Mouse (Mus musculus) midbrain, embryonic 15.5 days (tissue): ENCODE results near the gene Mgst3. TPM values are rescaled to one million over a fixed set of nuclear protein-coding genes. Genes with fewer than 3 reads are reported as not detected.

Experiments used
- ATAC-seq: fragments of 200-750 bp; cut with Nextera tagmentation; replicated peaks from 2 replicates; pipeline ENCODE4 v1.8.0; 2017; ENCODE audit warnings: moderate TSS enrichment
- H3K27ac ChIP-seq: fragments of 300-500 bp; sonication (generic); 2 replicates; pipeline ENCODE4 v1.5.1; 2015; ENCODE audit warnings: mild to moderate bottlenecking, inconsistent platforms
- H3K27me3 ChIP-seq: fragments of 300-500 bp; sonication (generic); replicated peaks from 2 replicates; pipeline ENCODE4 v1.6.1; 2015; ENCODE audit warnings: inconsistent platforms
- H3K36me3 ChIP-seq: fragments of 300-500 bp; sonication (generic); replicated peaks from 2 replicates; pipeline ENCODE4 v1.6.1; 2015; ENCODE audit warnings: inconsistent platforms
- H3K4me1 ChIP-seq: fragments of 300-500 bp; sonication (generic); 2 replicates; pipeline ENCODE4 v1.6.1; 2015; ENCODE audit warnings: inconsistent platforms
- H3K4me2 ChIP-seq: fragments of 300-500 bp; sonication (generic); 2 replicates; pipeline ENCODE4 v1.6.1; 2015; ENCODE audit warnings: inconsistent platforms, mild to moderate bottlenecking, moderate library complexity
- H3K4me3 ChIP-seq: fragments of 300-500 bp; sonication (generic); 2 replicates; pipeline ENCODE4 v1.5.1; 2015; ENCODE audit warnings: mild to moderate bottlenecking, inconsistent platforms
- H3K9ac ChIP-seq: fragments of 300-500 bp; sonication (generic); 2 replicates; pipeline ENCODE4 v1.6.1; 2015; ENCODE audit warnings: mild to moderate bottlenecking, inconsistent platforms
- H3K9me3 ChIP-seq: fragments of 300-500 bp; sonication (generic); 2 replicates; pipeline ENCODE4 v1.6.1; 2016; ENCODE audit warnings: inconsistent platforms
- WGBS: fragments of 180-500 bp; shearing (Covaris S2); methylation state at CpG from one replicate; pipeline ENCODE4 v1.1.7; 2015; ENCODE audit warnings: mixed read lengths; 5-methylcytosine and 5-hydroxymethylcytosine counted together
- polyA plus RNA-seq: library from polyadenylated mRNA; unstranded; fragments of >200 nt; fragmentation: Nextera tagmentation; extraction: Ambion mirVana; gene quantifications from 2 replicates; pipeline ENCODE4 v1.2.1, GENCODE M21; 2015

The Mgst3 gene
- polyA plus RNA-seq, 1 experiment from 2014 or later: 138 TPM

DNA sequence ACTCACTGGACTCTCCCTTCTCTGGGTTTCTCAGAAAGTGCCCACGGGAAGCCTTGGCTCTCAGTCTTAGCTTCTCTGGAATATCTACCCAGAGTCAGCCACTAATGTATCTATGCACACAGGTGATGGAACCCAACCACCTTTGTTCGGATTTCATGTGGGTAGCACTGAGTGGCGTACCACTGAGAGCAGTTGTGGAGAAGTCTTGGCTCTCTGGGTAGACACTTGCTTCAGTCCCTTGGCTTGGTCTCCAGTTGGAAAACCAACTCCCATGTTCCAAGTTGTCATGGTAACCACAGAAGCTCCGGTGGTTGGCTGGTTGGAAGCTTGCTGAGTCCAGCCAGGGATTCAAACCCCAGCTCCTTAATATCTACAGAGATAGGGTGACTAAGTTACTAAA is 16.0 kb upstream of the Mgst3 start:
- 81% methylated on average over 4 of the region's 4 CpGs for whole genome bisulfite sequencing
- no peak for ATAC-seq
- no peak overlapping the region for H3K9ac ChIP-seq
- H3K4me1 ChIP-seq: no peaks in the 10 kb centered on the region
- no peaks in the 10 kb centered on the region for H3K36me3 ChIP-seq
- H3K4me3 ChIP-seq: no peak overlapping the region
- no peak overlapping the region for H3K4me2 ChIP-seq
- no peaks in the 10 kb centered on the region; the same call in 1 of the 2 replicates for H3K27me3 ChIP-seq
- no peaks in the 10 kb centered on the region for H3K9me3 ChIP-seq
- no peak overlapping the region for H3K27ac ChIP-seq

GRCm38 (mm10) chr1:167405237-167405636 is 11.6 kb upstream of the Mgst3 start:
- H3K4me1 ChIP-seq: no peaks in the 10 kb centered on the region
- no peaks in the 10 kb centered on the region for H3K9me3 ChIP-seq
- H3K36me3 ChIP-seq: no peaks in the 10 kb centered on the region
- no peak overlapping the region for H3K27ac ChIP-seq
- H3K4me3 ChIP-seq: no peak overlapping the region
- H3K27me3 ChIP-seq: no peaks in the 10 kb centered on the region; the same call in 1 of the 2 replicates
- no peak overlapping the region for H3K4me2 ChIP-seq
- ATAC-seq: no peak
- 85% methylated on average over 4 of the region's 4 CpGs for WGBS
- no peak overlapping the region for H3K9ac ChIP-seq

- H3K9me3 ChIP-seq: no peaks in the 10 kb centered on the region
These were observed 360 bp downstream of the Mgst3 start for GRCm38 (mm10) chr1:167393281-167393680.

DNA sequence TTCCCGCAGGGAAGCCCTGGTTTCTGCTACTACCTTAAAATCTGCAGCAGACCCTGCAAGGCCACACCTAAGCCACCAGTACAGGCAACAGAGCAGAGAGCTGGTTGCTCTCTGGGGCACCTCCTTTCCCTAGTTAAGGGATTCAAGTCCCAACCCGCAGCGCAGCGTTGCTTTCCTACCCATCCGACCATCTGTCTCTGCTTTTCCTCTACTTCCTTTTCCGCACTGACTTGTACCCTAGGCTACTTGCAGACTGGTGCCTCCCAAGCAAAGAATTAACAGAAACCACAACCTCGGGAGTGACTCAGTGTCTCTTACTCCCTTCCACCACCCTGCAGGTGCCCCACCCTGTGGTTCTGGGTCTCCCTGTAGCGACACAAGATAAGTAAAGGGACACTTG is 954 bp downstream of the Mgst3 start:
- no peaks in the 10 kb centered on the region for H3K9me3 ChIP-seq
- peak overlapping the region; percentile 15; the same call in 1 of the 2 replicates for H3K27ac ChIP-seq
- H3K4me3 ChIP-seq: peak overlapping the region; percentile 88
- WGBS: 16% methylated on average over 8 of the region's 8 CpGs
- peak overlapping the region; percentile 83 for H3K4me2 ChIP-seq
- no peaks in the 10 kb centered on the region for H3K36me3 ChIP-seq
- peaks cover 9% of the 10 kb centered on the region; the same call in 1 of the 2 replicates for H3K27me3 ChIP-seq
- peak overlapping the region; percentile 63 for H3K9ac ChIP-seq
- ATAC-seq: no peak
- H3K4me1 ChIP-seq: peaks cover 19% of the 10 kb centered on the region

More at GRCm38 (mm10) chr1:167393281-167393680, 360 bp downstream of the Mgst3 start:
- H3K27ac ChIP-seq: peak overlapping the region; percentile 87
- peak overlapping the region; percentile 63 for H3K9ac ChIP-seq
- ATAC-seq: peak; percentile 79
- H3K4me2 ChIP-seq: peak overlapping the region; percentile 83
- peaks cover 19% of the 10 kb centered on the region for H3K4me1 ChIP-seq
- H3K4me3 ChIP-seq: peak overlapping the region; percentile 88
- peaks cover 9% of the 10 kb centered on the region; the same call in 1 of the 2 replicates for H3K27me3 ChIP-seq
- H3K36me3 ChIP-seq: no peaks in the 10 kb centered on the region
- under 1% methylated on average over 15 of the region's 15 CpGs for WGBS

GRCm38 (mm10) chr1:167392031-167392640 is 1.5 kb downstream of the Mgst3 start:
- no peaks in the 10 kb centered on the region for H3K9me3 ChIP-seq
- no peaks in the 10 kb centered on the region for H3K36me3 ChIP-seq
- 62% methylated on average over 2 of the region's 2 CpGs for WGBS
- no peak for ATAC-seq
- H3K4me2 ChIP-seq: peak overlapping the region; percentile 83
- H3K27ac ChIP-seq: no peak overlapping the region
- peaks cover 19% of the 10 kb centered on the region for H3K4me1 ChIP-seq
- peak overlapping the region; percentile 88 for H3K4me3 ChIP-seq
- peaks cover 9% of the 10 kb centered on the region; the same call in 1 of the 2 replicates for H3K27me3 ChIP-seq
- H3K9ac ChIP-seq: peak overlapping the region; percentile 63

DNA sequence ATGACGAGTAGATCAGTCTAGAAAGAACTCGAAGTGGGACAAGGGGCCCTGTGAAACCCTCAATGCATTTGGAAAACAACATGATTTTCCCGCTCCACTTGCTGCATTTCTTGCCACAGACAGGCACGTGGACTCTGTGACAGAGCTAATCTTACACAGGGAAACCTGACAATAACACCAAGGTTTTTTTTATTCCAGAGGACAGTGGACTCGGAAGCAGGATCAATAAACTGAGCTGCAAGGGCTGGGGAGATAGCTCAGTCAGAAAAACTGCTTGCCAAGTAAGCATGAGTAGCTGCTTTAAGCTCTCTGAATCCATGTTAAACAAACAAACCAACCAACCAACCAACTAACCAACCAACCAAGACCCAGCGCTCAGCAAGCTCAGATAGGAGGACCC is 2.4 kb downstream of the Mgst3 start:
- 78% methylated on average over 6 of the region's 6 CpGs for WGBS
- ATAC-seq: no peak
- Histone ChIP-seq H3K4me1 (peaks cover 19% of the 10 kb centered on the region), H3K4me3 (no peak overlapping the region), H3K9ac (no peak overlapping the region), H3K36me3 (no peaks in the 10 kb centered on the region), H3K27me3 (peaks cover 9% of the 10 kb centered on the region; the same call in 1 of the 2 replicates), H3K4me2 (no peak overlapping the region), H3K27ac (no peak overlapping the region), H3K9me3 (no peaks in the 10 kb centered on the region)

DNA sequence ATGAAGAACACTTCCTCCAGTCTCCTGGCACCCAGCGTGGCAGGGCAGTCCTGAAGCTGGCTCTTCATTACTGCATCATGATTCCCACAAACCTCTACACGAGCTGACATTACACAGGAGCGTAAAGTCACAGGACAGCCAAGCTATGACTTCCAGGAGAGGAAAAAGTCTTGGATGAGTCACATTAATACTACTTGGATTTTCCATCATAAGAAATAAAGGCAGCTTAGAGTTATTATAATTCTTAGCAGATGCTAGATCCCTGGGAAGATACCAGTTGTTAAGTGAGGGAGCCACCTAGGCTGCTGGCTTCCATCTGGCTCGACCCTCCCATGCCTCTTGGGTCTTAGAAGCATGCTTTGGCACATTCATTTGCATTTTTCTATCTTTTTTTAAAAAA is 3.3 kb downstream of the Mgst3 start:
- Histone ChIP-seq H3K27me3 (peaks cover 4% of the 10 kb centered on the region; the same call in 1 of the 2 replicates), H3K9ac (no peak overlapping the region), H3K4me1 (peaks cover 19% of the 10 kb centered on the region), H3K4me2 (no peak overlapping the region), H3K27ac (no peak overlapping the region), H3K9me3 (no peaks in the 10 kb centered on the region), H3K4me3 (no peak overlapping the region), H3K36me3 (no peaks in the 10 kb centered on the region)
- no peak for ATAC-seq
- WGBS: 74% methylated on average over 4 of the region's 4 CpGs

DNA sequence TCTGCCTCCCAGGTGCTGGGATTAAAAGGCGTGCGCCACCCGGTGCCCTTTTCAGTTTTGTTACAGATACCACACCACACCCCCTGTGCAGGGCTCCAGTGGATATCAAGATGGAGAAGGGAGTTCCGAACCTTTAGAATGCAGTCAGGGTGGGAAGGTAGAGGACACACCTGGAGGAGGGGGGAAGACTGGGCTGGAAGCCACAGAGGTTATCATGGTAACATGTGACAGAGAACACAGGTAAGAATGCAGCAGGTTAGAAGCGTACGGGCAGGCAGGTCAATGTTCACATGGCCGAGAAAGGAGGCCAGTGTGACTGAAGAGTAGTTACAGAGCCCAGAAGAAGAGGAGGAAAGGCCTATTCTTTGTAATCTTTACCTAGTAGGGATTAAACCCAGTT is 4.1 kb downstream of the Mgst3 start:
- H3K36me3 ChIP-seq: no peaks in the 10 kb centered on the region
- H3K9ac ChIP-seq: no peak overlapping the region
- H3K27me3 ChIP-seq: no peaks in the 10 kb centered on the region; the same call in 1 of the 2 replicates
- 92% methylated on average over 7 of the region's 7 CpGs for WGBS
- no peak overlapping the region for H3K4me3 ChIP-seq
- peaks cover 19% of the 10 kb centered on the region for H3K4me1 ChIP-seq
- H3K4me2 ChIP-seq: no peak overlapping the region
- no peaks in the 10 kb centered on the region for H3K9me3 ChIP-seq
- H3K27ac ChIP-seq: no peak overlapping the region
- ATAC-seq: no peak

- Histone ChIP-seq H3K27me3 (no peaks in the 10 kb centered on the region; the same call in 1 of the 2 replicates), H3K4me2 (no peak overlapping the region), H3K9me3 (no peaks in the 10 kb centered on the region), H3K4me3 (no peak overlapping the region), H3K36me3 (no peaks in the 10 kb centered on the region), H3K9ac (no peak overlapping the region), H3K27ac (no peak overlapping the region), H3K4me1 (peaks cover 15% of the 10 kb centered on the region)
- WGBS: 81% methylated on average over 6 of the region's 6 CpGs
- ATAC-seq: no peak
These were observed 5.1 kb downstream of the Mgst3 start for GRCm38 (mm10) chr1:167388571-167388970.

- Histone ChIP-seq H3K27me3 (no peaks in the 10 kb centered on the region; the same call in 1 of the 2 replicates), H3K4me2 (no peak overlapping the region), H3K9ac (no peak overlapping the region), H3K27ac (no peak overlapping the region), H3K36me3 (no peaks in the 10 kb centered on the region), H3K4me3 (no peak overlapping the region), H3K4me1 (peaks cover 9% of the 10 kb centered on the region), H3K9me3 (no peaks in the 10 kb centered on the region)
- 77% methylated on average over 3 of the region's 3 CpGs for WGBS
- no peak for ATAC-seq
These were observed 5.8 kb downstream of the Mgst3 start for GRCm38 (mm10) chr1:167387796-167388195.

DNA sequence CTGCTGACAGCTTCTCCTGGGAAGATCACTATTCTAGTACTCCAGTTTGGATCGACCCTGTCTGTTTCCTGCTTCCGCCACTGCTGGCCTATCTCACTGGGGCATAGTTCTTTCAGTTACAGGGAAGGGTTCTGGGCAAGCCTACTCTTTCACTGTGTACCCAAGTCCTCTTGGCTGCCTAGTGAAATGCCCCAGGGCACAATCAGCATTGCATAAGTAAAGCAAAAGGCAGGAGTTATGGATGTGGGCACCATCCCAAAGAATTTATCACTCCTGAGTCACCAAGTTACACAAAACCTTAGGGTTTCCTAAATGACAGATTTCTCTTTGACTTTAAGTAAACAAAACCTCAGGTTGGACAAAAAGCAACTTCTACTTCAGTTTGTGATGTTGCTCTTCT is 6.3 kb downstream of the Mgst3 start:
- peaks cover 5% of the 10 kb centered on the region for H3K4me1 ChIP-seq
- no peak overlapping the region for H3K27ac ChIP-seq
- no peak overlapping the region for H3K4me3 ChIP-seq
- no peak overlapping the region for H3K9ac ChIP-seq
- no peaks in the 10 kb centered on the region; the same call in 1 of the 2 replicates for H3K27me3 ChIP-seq
- ATAC-seq: no peak
- H3K9me3 ChIP-seq: no peaks in the 10 kb centered on the region
- no peaks in the 10 kb centered on the region for H3K36me3 ChIP-seq
- WGBS: 91% methylated on average over 2 of the region's 2 CpGs
- no peak overlapping the region for H3K4me2 ChIP-seq

DNA sequence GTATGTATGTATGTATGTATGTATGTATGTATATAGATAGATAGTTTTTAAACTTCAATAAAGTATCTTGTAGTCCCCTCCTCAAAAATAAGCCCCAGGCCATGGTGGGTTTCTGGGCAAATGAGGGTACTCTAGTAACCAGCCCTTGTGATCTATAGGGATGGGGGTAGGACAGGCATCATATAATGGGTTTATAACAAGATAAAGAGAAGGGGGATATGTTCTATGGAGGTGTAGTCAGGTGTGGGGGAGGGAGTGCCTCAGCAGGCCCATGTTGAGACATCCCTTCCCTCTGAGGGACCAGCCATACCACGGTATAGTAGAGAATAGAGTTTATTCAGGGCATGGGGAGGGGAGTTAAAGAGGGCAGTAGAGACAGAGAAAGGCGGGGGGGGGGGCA is 7.2 kb downstream of the Mgst3 start:
- Histone ChIP-seq H3K4me3 (no peak overlapping the region), H3K9me3 (no peaks in the 10 kb centered on the region), H3K4me2 (no peak overlapping the region), H3K27me3 (no peaks in the 10 kb centered on the region; the same call in 1 of the 2 replicates), H3K4me1 (no peaks in the 10 kb centered on the region), H3K27ac (no peak overlapping the region), H3K9ac (no peak overlapping the region), H3K36me3 (no peaks in the 10 kb centered on the region)
- WGBS: 56% methylated on average over 2 of the region's 2 CpGs
- no peak for ATAC-seq

DNA sequence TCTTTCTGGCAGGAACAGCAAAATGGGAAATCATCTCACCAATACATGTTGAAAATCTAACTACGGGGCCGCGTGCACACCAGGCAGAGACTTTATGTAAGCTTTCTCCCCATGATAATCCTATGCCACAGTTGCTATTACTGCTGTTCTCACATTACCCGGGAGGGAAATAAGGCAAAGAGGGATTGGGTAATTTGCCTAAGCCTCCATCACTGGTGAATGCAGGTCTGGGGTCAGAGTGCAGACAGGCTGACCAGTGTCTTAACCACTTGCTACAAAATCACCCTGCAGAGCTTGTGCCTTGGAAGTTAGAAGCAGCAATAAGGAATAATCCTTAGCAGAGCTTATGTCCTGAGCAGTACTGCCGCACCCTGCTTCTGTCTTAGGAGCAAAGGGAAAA is 8.0 kb downstream of the Mgst3 start:
- no peak overlapping the region for H3K27ac ChIP-seq
- ATAC-seq: no peak
- H3K4me2 ChIP-seq: no peak overlapping the region
- no peaks in the 10 kb centered on the region for H3K36me3 ChIP-seq
- H3K4me1 ChIP-seq: no peaks in the 10 kb centered on the region
- no peaks in the 10 kb centered on the region for H3K9me3 ChIP-seq
- WGBS: 41% methylated on average over 5 of the region's 5 CpGs
- H3K27me3 ChIP-seq: no peaks in the 10 kb centered on the region
- H3K9ac ChIP-seq: no peak overlapping the region
- no peak overlapping the region for H3K4me3 ChIP-seq
